Mouse (Mus musculus): ENCODE data around the gene Tnc. TPM values are rescaled to one million over a fixed set of nuclear protein-coding genes. Genes with fewer than 3 reads are reported as not detected.

Gene Tnc
- polyA plus RNA-seq, 1 experiment, result 16.5 TPM

- Histone ChIP-seq H3K27ac (ENCODE audit: control insufficient read depth, insufficient read depth, low read depth, low read length, poor library complexity) (no peak overlapping the region), H3K4me3 (replicated peaks; ENCODE audit: control insufficient read depth, low read depth, low read length) (no peak overlapping the region), H3K4me1 (ENCODE audit: control insufficient read depth, insufficient read depth, low read length) (no peaks in the 10 kb centered on the region)
- 71% methylated on average over 2 of the region's 2 CpGs for WGBS
- no peak for TF ChIP-seq POLR2A (IDR thresholded peaks at IDR 0.05; ENCODE audit: borderline replicate concordance, control insufficient read depth, low read depth, low read length)
- TF ChIP-seq CTCF (IDR thresholded peaks at IDR 0.05; ENCODE audit: control insufficient read depth, insufficient read depth, low read length), result no peak
Observed at GRCm38 (mm10) chr4:63993462-63994113, 53.2 kb downstream of the Tnc start.

- Histone ChIP-seq H3K27ac (ENCODE audit: control insufficient read depth, insufficient read depth, low read depth, low read length, poor library complexity) (no peak overlapping the region), H3K4me3 (replicated peaks; ENCODE audit: control insufficient read depth, low read depth, low read length) (no peak overlapping the region), H3K4me1 (ENCODE audit: control insufficient read depth, insufficient read depth, low read length) (no peaks in the 10 kb centered on the region)
- 79% methylated on average over 1 of the region's 1 CpGs for WGBS
- TF ChIP-seq POLR2A (IDR thresholded peaks at IDR 0.05; ENCODE audit: borderline replicate concordance, control insufficient read depth, low read depth, low read length) (no peak), CTCF (IDR thresholded peaks at IDR 0.05; ENCODE audit: control insufficient read depth, insufficient read depth, low read length) (no peak)
Observed at GRCm38 (mm10) chr4:63990216-63990615, 56.6 kb downstream of the Tnc start.

- WGBS, result 80% methylated on average over 5 of the region's 5 CpGs
Observed at GRCm38 (mm10) chr4:63988090-63988489, 58.7 kb downstream of the Tnc start.

GRCm38 (mm10) chr4:63986576-63986975 lies 60.2 kb downstream of the Tnc start:
- H3K27ac ChIP-seq (ENCODE audit: control insufficient read depth, insufficient read depth, low read depth, low read length, poor library complexity), result no peak overlapping the region
- H3K4me1 ChIP-seq (ENCODE audit: control insufficient read depth, insufficient read depth, low read length), result no peaks in the 10 kb centered on the region

More at GRCm38 (mm10) chr4:63988090-63988489, 58.7 kb downstream of the Tnc start:
- H3K4me3 ChIP-seq (replicated peaks; ENCODE audit: control insufficient read depth, low read depth, low read length), result no peak overlapping the region
- no peak overlapping the region for H3K27ac ChIP-seq (ENCODE audit: control insufficient read depth, insufficient read depth, low read depth, low read length, poor library complexity)
- no peak for TF ChIP-seq CTCF (IDR thresholded peaks at IDR 0.05; ENCODE audit: control insufficient read depth, insufficient read depth, low read length)
- TF ChIP-seq POLR2A (IDR thresholded peaks at IDR 0.05; ENCODE audit: borderline replicate concordance, control insufficient read depth, low read depth, low read length), result no peak
- H3K4me1 ChIP-seq (ENCODE audit: control insufficient read depth, insufficient read depth, low read length), result no peaks in the 10 kb centered on the region

GRCm38 (mm10) chr4:63983098-63983445 lies 63.7 kb downstream of the Tnc start:
- Histone ChIP-seq H3K4me1 (ENCODE audit: control insufficient read depth, insufficient read depth, low read length) (no peaks in the 10 kb centered on the region), H3K4me3 (replicated peaks; ENCODE audit: control insufficient read depth, low read depth, low read length) (no peak overlapping the region), H3K27ac (ENCODE audit: control insufficient read depth, insufficient read depth, low read depth, low read length, poor library complexity) (no peak overlapping the region)
- 78% methylated on average over 8 of the region's 8 CpGs for WGBS
- TF ChIP-seq POLR2A (IDR thresholded peaks at IDR 0.05; ENCODE audit: borderline replicate concordance, control insufficient read depth, low read depth, low read length) (no peak), CTCF (IDR thresholded peaks at IDR 0.05; ENCODE audit: control insufficient read depth, insufficient read depth, low read length) (no peak)

More at GRCm38 (mm10) chr4:63986576-63986975, 60.2 kb downstream of the Tnc start:
- TF ChIP-seq CTCF (IDR thresholded peaks at IDR 0.05; ENCODE audit: control insufficient read depth, insufficient read depth, low read length) (no peak), POLR2A (IDR thresholded peaks at IDR 0.05; ENCODE audit: borderline replicate concordance, control insufficient read depth, low read depth, low read length) (no peak)
- H3K4me3 ChIP-seq (replicated peaks; ENCODE audit: control insufficient read depth, low read depth, low read length), result no peak overlapping the region

GRCm38 (mm10) chr4:63982425-63983097 lies 64.3 kb downstream of the Tnc start:
- no peaks in the 10 kb centered on the region for H3K4me1 ChIP-seq (ENCODE audit: control insufficient read depth, insufficient read depth, low read length)
- H3K27ac ChIP-seq (ENCODE audit: control insufficient read depth, insufficient read depth, low read depth, low read length, poor library complexity), result no peak overlapping the region
- no peak overlapping the region for H3K4me3 ChIP-seq (replicated peaks; ENCODE audit: control insufficient read depth, low read depth, low read length)
- TF ChIP-seq POLR2A (IDR thresholded peaks at IDR 0.05; ENCODE audit: borderline replicate concordance, control insufficient read depth, low read depth, low read length) (no peak), CTCF (IDR thresholded peaks at IDR 0.05; ENCODE audit: control insufficient read depth, insufficient read depth, low read length) (no peak)
- WGBS, result 78% methylated on average over 12 of the region's 12 CpGs

GRCm38 (mm10) chr4:63980211-63980794 lies 66.5 kb downstream of the Tnc start:
- TF ChIP-seq CTCF (IDR thresholded peaks at IDR 0.05; ENCODE audit: control insufficient read depth, insufficient read depth, low read length), result no peak
- TF ChIP-seq POLR2A (IDR thresholded peaks at IDR 0.05; ENCODE audit: borderline replicate concordance, control insufficient read depth, low read depth, low read length), result no peak
- Histone ChIP-seq H3K4me1 (ENCODE audit: control insufficient read depth, insufficient read depth, low read length) (no peaks in the 10 kb centered on the region), H3K4me3 (replicated peaks; ENCODE audit: control insufficient read depth, low read depth, low read length) (no peak overlapping the region), H3K27ac (ENCODE audit: control insufficient read depth, insufficient read depth, low read depth, low read length, poor library complexity) (no peak overlapping the region)
- 71% methylated on average over 1 of the region's 1 CpGs for WGBS

GRCm38 (mm10) chr4:63979635-63980034 lies 67.2 kb downstream of the Tnc start:
- H3K4me3 ChIP-seq (replicated peaks; ENCODE audit: control insufficient read depth, low read depth, low read length), result no peak overlapping the region
- WGBS, result 62% methylated on average over 2 of the region's 2 CpGs
- TF ChIP-seq CTCF (IDR thresholded peaks at IDR 0.05; ENCODE audit: control insufficient read depth, insufficient read depth, low read length) (no peak), POLR2A (IDR thresholded peaks at IDR 0.05; ENCODE audit: borderline replicate concordance, control insufficient read depth, low read depth, low read length) (no peak)
- no peaks in the 10 kb centered on the region for H3K4me1 ChIP-seq (ENCODE audit: control insufficient read depth, insufficient read depth, low read length)
- H3K27ac ChIP-seq (ENCODE audit: control insufficient read depth, insufficient read depth, low read depth, low read length, poor library complexity), result no peak overlapping the region
